Comparison of ENCODE assay signal across 9 mouse cellular contexts in genomic region chr1:168246968-168247724, GRCm38 (mm10).
DNase-seq lines count a peak whose midpoint lies in the region; ATAC-seq lines count a peak whose summit lies in the region.
"Had no signal": no experiment of that assay in that cellular context is flagged by ENCODE, and none has a peak within 500 bp of the region (broad histone marks: within the 10 kb centered on the region; RNA-seq: fewer than 3 reads in every experiment).

No protein-coding gene starts in this region.

- H3K4me3 ChIP-seq in heart, embryonic 11.5 days (ENCODE audit: low read depth, low read length), result no peak overlapping the region

- H3K9ac ChIP-seq in heart, embryonic 11.5 days (ENCODE audit: low read depth, low read length), result no peak overlapping the region
- H3K9ac ChIP-seq: liver, embryonic 14.5 days had no signal

- peaks cover 38% of the 10 kb centered on the region for H3K4me1 ChIP-seq in heart, embryonic 11.5 days (ENCODE audit: control insufficient read depth, insufficient read depth, low read length)

- no peaks in the 10 kb centered on the region for H3K36me3 ChIP-seq in heart, embryonic 11.5 days (ENCODE audit: control insufficient read depth, insufficient read depth, low read length)

- no peak for ATAC-seq in heart, embryonic 11.5 days (replicated peaks; ENCODE audit: insufficient number of reproducible peaks, low FRiP score, low TSS enrichment)

- peak; percentile 47 to 52 for DNase-seq in cerebellum, postnatal 10 days
- DNase-seq in cerebellum, adult 9-11 months, result no peak
- peak; percentile 41 to 49 for DNase-seq in adrenal gland, postnatal 36 days
- peak; percentile 41 to 58 for DNase-seq in kidney, postnatal 25 days
- no peak for DNase-seq in B cell, adult 2 months
- no peak for DNase-seq in right cerebral cortex, postnatal 14 days
- no peak for DNase-seq in embryo, embryonic 11 days

- H3K9me3 ChIP-seq in heart, embryonic 11.5 days (replicated peaks; ENCODE audit: control insufficient read depth, low read length), result no peaks in the 10 kb centered on the region

- 0 out of 2 replicates have a peak overlapping the region, but pooled peaks have one; percentile 0 for H3K27ac ChIP-seq in heart, embryonic 11.5 days (ENCODE audit: low read depth, low read length)
- H3K27ac ChIP-seq: liver, embryonic 14.5 days had no signal

- no peak overlapping the region for H3K4me2 ChIP-seq in heart, embryonic 11.5 days

- H3K27me3 ChIP-seq in heart, embryonic 11.5 days (ENCODE audit: control insufficient read depth, insufficient read depth, low read length), result no peaks in the 10 kb centered on the region

- WGBS in heart, embryonic 11.5 days (ENCODE audit: insufficient replicate concordance), result 42% methylated on average over 10 of the region's 10 CpGs

Comparison
In these comparisons a context has a peak if more than half of its experiments do, and no peak if none do; other contexts are left out.
1. DNase-seq: peak in cerebellum, postnatal 10 days (2 of 2), adrenal gland, postnatal 36 days (2 of 2) and kidney, postnatal 25 days (2 of 2); none in cerebellum, adult 9-11 months (single experiment), B cell, adult 2 months (0 of 2), right cerebral cortex, postnatal 14 days (single experiment) and embryo, embryonic 11 days (single experiment).